Mouse (Mus musculus) gastrocnemius, postnatal 14 days (tissue): ENCODE data around the gene Vmn1r43. TPM values are rescaled to one million over a fixed set of nuclear protein-coding genes. Genes with fewer than 3 reads are reported as not detected.
"Not testable (repeated sequence)": the region's sequence is repeated elsewhere in the genome, so short reads cannot be mapped to it uniquely, and the experiment has no call there.

Source experiments
- DNase-seq: peaks from one replicate; pipeline ENCODE4 v3.0.0; 2021; ENCODE audit warnings: mixed read lengths
- intact Hi-C: fragments of 180-260 bp; cut with DNase I; formaldehyde crosslinking; loops from one replicate; pipeline ENCODE4 v1.15.1; 2025; ENCODE audit warnings: low total_unique reads
- long read RNA-seq, 2 experiments: library from polyadenylated mRNA; stranded (forward); transcript quantifications; one replicate each; pipeline ENCODE4 v2.0.0; 2021
- total RNA-seq, 2 experiments: library from RNA; stranded (reverse); gene quantifications; 2 replicates each; pipeline ENCODE4 v1.2.3; 2021

Vmn1r43 gene
- total RNA-seq, result not detected
- long read RNA-seq, experiment 1, result 0 reads
- long read RNA-seq, experiment 2, result 0 reads

DNA sequence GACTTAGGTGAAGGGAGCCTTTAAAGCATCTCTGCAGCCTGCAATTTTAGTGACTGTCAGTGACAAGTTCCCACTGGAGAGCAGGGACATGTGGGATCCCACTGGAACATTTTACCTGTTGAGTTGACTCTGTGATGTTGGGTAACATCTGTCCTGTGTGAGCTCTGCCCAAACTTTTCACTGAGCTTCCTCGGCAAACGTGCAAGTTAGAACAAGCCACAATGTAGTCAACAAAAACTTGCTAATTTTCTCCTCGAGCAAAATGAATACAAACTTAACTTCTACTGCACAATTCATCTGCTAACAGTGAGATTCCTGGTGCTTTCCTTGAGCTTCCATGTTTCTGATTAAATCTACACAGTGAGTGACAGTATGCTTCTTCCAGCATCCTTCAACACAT lies at the start of gene Vmn1r43, which contains the start of gene Vmn1r42:
Vmn1r43 (minus strand) TSS at position 101 of the 400 bp plus-strand sequence.
Vmn1r42 (minus strand) TSS at position 101 of the 400 bp plus-strand sequence.
- intact Hi-C loops, DNase-seq: not testable (repeated sequence)

DNA sequence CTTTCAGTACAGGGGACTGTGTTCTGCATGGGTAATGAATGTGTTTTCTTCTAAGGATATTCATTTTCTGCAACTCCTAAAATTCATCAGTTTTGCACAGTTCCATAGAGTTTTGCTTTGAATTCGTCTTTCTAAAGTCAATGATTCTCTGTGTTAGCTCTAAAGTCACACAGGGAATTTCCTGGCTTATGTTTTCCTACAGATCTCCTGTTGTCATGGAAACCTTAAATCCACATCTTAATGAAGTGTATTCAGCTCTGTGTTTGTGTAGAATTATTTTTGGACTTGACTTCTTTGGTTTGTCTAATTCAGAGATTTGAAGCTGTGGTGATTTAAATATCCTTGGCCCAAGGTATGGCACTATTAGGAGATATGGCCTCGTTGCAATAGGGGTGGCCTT lies 7.6 kb upstream of the Vmn1r43 start:
- intact Hi-C loops, result no loop called here

DNA sequence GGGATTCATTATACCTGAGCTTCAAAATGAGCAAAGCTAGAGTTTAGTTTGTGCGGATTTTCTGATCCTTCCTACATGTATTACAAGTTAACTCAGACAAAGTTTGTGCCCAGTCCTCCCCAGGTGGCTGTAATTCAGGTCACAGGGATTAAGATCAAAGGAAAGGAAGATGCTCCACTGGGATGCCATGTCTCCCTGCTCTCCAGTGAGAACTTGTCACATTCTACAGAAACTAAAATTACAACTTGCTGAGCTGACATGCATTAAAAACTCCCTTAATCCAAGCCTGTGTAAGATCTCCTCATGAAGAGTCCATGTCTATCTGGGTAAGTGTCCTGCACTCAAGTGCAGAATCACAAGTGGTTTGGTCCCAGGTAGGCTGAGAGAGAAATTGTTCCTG lies 7.1 kb upstream of the Vmn1r43 start, which contains the start of gene Vmn1r44:
Vmn1r44 (plus strand) TSS at position 301 of the 400 bp plus-strand sequence.
- intact Hi-C loops, result no loop called here

More for the DNA sequence above, 7.6 kb upstream of the Vmn1r43 start:
- no peak for DNase-seq

DNA sequence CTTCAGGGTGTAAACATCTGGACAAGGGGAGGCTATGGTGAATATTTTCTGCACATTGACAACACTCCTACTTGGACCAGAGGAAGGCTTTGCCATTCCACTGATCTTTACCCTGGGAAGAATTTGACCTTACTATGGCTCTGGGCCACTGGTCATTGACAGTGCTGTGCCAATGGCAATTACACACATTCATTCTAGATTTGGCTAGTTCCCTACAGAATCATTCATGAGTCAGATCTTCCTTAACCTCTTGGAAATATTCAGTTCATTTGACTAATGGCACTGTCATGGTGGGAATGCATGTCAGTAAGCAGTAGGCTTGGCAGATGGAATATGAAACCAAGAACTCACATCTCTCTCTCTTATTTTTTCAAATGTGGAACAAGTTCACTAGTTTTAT lies 4.7 kb upstream of the Vmn1r43 start:
- DNase-seq, result no peak
- intact Hi-C loops, result no loop called here

More for the DNA sequence above, 7.1 kb upstream of the Vmn1r43 start, which contains the start of gene Vmn1r44:
- no peak for DNase-seq

DNA sequence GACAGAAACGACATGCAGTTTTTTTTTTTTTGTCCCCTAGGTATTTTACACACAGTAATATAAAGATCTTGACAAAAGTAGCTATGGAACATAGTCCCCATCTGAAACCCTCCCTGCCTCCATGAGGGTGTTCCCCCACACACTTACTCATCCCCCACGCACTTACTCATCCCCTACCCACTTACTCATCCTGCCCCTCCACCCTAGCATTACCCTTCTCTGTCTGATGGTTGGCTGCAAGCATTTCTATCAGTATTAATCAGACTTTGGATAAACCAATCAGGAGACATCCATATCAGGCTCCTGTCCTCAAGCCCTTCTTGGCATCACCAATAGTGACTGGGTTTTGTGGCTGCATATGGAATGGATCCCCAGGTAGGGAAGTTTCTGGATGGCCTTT lies 750 bp upstream of the Vmn1r43 start:
- intact Hi-C loops, result no loop called here

DNA sequence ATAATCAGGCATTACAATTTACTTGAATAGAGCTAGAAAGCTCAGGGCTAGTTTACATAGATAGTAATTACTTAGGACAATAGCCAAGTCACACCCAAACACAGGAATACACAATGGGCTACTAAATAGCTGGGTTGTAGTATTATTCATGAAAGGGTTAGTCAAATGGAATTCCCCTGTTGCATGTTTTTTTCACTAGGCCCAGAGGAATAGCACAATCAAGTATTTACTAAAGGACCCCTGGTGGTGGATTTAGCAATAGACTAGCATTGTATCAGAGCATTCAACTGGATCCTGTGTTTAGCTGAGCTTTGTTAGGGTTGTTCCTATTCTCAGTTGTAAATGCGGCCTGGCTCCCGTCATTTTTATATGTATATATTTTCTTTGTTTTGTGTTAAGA lies 8.2 kb downstream of the Vmn1r43 start:
- intact Hi-C loops, result no loop called here
- no peak for DNase-seq

More for the DNA sequence above, 750 bp upstream of the Vmn1r43 start:
- no peak for DNase-seq

DNA sequence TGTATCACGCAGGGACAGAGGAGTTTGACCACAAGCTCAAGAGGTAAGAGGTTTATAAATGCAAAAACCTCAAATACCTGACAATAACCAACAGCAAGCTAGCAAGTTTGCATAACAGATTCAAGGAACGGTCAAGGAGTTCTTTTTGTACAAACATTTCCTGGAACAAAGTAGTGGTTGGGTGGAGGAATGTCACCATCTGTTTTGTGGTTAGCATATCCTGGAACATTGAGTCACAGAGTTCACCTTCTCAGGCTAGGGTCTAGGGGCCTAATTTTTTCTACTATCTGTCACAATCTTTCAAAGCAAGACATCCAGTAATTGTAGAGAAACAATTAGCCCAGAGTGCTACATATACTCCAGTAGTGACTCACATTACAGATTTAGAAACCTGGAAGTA lies 8.9 kb downstream of the Vmn1r43 start:
- no peak for DNase-seq
- intact Hi-C loops, result no loop called here

DNA sequence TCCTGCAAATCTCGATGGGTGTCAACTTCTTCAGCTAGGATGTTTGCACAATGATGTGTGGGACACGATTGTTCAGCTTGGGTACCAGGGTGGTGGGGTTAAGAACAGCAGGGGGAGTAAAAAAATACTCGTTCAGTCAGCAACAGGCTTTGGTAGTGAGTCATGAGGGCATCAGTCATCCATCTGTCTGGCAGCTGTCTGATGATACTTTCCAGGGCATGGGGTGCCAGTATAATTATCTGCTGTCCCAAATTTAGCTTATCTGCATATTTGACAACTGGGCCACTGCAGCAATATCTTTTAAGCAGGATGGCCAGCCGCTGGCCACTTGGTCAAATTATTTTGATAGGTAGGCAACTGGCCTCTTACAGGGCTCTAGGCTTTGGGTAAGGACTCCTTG lies 12.4 kb downstream of the Vmn1r43 start:
- intact Hi-C loops, result no loop called here
- DNase-seq, result no peak

DNA sequence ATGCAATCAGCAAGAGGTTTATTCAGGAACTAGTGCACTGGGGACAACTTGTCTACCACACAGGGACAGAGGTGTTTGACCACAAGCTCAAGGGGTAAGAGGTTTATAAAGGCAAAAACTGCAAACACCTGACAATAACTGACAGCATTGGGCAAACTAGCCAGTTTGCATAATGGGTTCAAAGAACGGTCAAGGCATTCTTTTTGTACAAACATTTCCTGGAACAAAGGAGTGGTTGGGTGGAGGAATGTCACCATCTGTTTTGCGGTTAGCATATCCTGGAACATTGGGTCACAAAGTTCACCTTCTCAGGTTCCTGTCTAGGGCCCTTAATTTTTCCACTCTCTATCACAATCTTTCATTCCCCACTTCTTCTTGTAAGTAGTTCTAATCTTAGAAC lies 16.4 kb downstream of the Vmn1r43 start:
- DNase-seq, result no peak
- intact Hi-C loops, result no loop called here

DNA sequence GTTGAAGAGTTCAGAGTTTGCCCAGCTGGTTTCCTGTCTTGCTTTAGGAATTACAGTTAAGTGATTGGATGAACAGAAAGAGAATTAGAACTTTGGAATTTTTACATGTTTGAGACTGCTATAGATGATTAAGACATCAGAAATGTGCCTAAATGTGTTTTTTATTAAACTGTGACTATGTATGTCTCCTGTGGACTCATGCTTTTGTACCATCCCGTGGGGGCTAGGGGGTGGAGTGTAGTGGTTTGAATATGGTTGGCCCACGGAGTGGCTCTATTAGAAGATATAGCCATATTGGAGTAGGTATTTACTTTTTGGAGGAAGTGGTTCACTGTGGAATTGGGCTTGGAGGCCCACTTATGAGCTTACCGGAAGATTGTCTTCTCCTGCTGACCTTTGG lies 18.7 kb downstream of the Vmn1r43 start:
- no peak for DNase-seq
- intact Hi-C loops, result no loop called here

Other genes with a start within 250 kb of the Vmn1r43 start
- 1 to 10 TPM; 7.2 to 8.5 TPM for gene Txnrd3, start 232.4 kb downstream of the Vmn1r43 start, total RNA-seq
- gene Vmn1r40, start 168.9 kb downstream of the Vmn1r43 start, total RNA-seq, result not detected
- not detected for gene Vmn1r41, start 135.6 kb downstream of the Vmn1r43 start, total RNA-seq
- not detected for gene Vmn1r42, start within 50 bp of the Vmn1r43 start, total RNA-seq
- gene Vmn1r44, start 7.2 kb upstream of the Vmn1r43 start, total RNA-seq, result not detected
- gene Vmn1r45, start 64.2 kb upstream of the Vmn1r43 start, total RNA-seq, result not detected
- gene Vmn1r46, start 92.9 kb upstream of the Vmn1r43 start, total RNA-seq, result not detected
- not detected for gene Vmn1r47, start 139.7 kb upstream of the Vmn1r43 start, total RNA-seq
- gene Vmn1r48, start 160.4 kb upstream of the Vmn1r43 start, total RNA-seq, result not detected
- not detected for gene Vmn1r49, start 202.1 kb upstream of the Vmn1r43 start, total RNA-seq
- gene Vmn1r50, start 225.0 kb upstream of the Vmn1r43 start, total RNA-seq, result not detected
- gene Vmn1r51, start 246.2 kb upstream of the Vmn1r43 start, total RNA-seq, result not detected